Mouse (Mus musculus) ovary, adult 18-20 months (tissue): ENCODE data around the gene Fam53b.

Experiments used
- DNase-seq: peaks from one replicate; pipeline ENCODE4 v3.0.0; 2022; ENCODE audit warnings: low spot score, mixed read lengths

Fam53b gene

DNA sequence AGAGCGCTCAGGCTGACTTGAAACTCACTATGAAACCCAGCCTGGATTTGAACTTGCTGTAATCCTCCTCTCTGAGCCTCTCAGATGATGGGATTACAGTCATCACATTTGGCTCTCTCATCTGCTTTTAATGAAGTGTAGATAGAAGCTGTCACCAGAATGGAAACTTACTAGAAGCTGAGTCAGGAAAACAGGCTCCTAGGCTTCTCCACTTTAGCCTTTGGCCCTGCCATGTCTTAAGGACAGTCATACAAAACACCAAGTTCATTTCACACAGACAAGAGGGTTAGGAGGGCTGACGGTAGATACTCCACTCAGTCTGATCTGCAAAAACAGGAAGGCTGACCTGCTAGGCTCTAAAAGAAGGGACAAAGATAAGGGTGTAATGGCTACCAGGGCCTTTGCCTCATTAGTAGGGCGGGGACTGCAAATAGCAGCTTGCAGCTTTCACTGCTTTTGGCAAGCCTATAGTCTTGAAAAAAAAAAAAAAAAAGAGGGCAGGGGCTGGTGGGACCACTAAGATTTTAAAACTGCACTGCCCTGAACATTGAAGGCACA, 48.0 kb downstream of the Fam53b start:
- DNase-seq = no peak

DNA sequence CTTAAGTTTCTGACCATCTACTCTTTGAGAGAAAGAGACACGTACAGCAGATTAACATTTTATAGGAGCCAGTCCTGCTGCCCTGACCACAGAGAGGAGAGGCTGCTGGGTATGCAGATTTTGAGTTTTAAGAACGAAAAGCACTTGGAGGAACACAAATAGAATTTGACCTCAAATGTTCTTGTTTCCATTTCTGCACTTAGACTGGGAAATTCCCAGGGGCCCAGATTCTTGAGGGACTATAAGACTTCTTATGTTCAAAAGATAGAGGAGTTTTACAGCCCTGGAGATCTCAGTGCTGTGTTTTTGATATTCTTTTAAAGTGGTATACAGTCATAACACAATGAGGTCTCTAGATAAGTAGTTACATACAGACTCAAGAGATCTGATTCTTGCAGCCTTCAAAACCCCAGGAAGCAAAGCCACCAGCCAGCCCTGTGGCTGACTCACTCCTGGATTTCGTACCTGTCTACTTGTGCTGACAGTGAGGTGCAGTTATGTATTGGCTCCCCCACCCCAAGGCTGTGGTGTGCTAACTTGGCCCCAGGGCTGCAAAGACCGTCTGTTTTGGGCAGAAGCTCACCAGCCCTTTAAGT, 48.7 kb downstream of the Fam53b start:
- no peak for DNase-seq

DNA sequence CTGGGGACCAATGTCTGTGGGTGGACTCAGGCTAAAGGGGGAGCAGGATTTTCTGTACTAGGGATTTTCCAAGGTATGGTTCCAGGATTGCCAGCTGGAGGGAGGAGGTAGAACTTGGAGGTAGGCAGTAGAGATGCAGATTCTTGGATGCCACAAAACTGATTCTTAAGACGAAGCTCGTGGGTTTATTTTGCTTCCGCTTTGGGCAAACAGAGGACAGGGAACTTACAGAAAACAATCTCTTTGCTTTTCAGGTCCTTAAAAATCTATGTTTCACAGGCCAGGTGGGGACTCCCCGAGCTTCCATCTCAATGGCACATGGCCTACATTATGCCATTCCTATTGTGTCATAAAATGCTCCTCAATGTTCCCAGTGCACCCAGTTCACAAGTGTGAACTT, 49.4 kb downstream of the Fam53b start:
- no peak for DNase-seq

GRCm38 (mm10) chr7:132763911-132764310, 49.8 kb downstream of the Fam53b start:
- no peak for DNase-seq

DNA sequence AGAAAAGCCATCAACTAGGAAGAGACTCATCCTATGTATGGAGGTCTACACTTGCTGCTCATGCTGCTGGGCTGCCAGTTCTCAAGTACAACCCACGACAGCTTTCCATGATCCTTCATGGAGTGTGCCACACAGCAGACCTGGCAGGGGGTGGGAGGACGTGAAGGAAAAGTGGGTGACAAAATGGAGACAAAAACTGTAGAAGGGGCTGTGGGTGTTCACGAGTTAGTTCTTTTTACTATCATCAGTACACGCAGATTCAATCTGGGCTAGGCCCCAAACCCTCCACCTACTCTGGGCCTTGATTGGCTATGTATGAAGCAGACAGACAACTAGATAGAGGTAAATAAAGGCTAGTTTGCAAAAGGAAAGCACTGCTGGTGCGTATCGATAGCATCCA, 50.3 kb downstream of the Fam53b start:
- no peak for DNase-seq

DNA sequence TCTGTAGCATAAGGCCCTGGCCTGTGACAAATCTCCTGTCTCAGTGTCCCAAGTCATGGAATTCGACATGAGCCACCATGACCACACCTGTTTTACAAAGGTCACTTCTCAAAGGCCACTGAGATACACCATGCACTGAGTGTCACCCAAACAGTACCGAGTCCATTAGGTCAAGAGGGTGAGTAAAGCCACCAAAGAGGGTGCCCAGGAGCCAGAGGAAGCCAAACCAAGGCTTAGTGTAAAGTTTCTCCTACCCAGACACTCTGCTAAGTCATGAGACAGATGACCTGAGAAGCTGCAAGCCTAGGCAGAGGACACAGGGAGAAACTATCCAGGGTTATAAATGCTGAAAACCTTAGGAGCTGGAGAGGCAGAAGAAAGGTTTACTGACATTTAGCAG, 52.3 kb downstream of the Fam53b start:
- no peak for DNase-seq

DNA sequence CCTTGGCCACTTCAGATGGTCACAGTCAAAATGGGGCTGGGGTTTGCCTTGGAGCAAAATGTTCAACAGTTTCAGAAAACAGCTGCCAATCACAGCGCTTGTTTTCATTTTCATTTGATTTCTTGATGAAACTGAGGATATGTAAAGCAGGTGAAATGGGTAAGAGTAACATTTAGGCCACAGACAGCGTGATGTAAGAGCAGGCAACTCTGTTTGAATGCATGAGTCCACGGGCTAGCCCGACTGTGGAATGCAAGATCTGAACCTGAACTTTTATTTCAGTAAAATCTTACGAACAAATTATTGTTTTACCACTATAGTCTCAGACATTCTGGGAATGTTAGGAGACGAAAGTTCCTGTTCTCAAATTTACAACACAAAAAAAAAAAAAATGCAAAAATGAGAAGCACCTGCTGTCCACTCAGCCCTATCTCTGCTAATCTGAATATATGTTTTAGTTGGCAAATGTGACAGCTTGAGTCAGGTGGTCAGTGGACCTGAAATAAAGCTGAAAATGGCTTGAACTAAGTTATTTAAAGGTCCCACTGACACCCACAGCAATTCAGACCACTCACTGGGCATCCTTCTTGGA, 53.0 kb downstream of the Fam53b start:
- no peak for DNase-seq

- no peak for DNase-seq
These were observed 53.8 kb downstream of the Fam53b start for GRCm38 (mm10) chr7:132759926-132760325.

DNA sequence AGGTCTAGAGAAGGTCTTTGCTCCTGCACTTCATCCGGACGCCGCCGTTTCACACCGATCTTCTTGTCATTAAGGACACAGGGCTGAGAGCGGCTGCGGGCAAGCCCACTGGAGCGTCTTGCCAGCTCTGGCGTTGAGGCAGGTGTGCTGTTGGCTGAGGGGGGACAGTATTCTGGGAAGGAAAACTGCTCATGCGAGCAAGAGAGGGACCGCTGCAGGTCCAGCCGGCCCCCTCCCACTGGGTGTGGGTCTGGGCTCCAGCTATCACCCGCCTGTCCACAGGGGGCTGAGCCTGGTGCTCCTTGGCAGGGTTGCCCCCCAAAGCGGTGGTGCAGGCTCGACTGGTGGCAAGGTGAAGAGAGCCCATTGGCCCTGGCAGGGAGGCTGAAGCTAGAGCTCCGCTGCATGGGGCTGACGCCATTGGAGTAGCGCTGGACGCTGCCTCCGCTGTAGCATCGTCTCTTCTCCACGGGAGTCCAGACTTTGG, 54.2 kb downstream of the Fam53b start:
- no peak for DNase-seq

- no peak for DNase-seq
These were observed 54.8 kb downstream of the Fam53b start for GRCm38 (mm10) chr7:132758875-132759274.

DNA sequence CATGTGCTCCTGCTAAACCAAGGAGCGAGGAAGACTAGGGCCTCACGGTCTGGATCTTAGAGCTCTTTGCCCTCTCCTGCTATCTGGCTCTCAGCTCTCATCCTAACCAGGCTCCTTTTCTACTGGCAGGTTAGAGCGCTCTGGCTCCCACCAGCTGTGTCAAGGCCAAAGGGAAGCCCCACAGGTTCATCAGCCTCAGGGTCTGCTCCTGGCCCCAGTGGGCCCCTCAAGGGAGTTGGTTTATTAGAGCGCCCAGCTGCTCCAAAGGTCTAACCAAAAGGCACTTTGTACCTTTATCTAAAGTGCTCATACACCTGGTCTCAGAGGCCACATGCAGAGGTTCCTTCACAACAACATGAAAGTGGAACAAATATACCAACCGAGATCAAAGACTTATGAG, 57.4 kb downstream of the Fam53b start:
- no peak for DNase-seq

DNA sequence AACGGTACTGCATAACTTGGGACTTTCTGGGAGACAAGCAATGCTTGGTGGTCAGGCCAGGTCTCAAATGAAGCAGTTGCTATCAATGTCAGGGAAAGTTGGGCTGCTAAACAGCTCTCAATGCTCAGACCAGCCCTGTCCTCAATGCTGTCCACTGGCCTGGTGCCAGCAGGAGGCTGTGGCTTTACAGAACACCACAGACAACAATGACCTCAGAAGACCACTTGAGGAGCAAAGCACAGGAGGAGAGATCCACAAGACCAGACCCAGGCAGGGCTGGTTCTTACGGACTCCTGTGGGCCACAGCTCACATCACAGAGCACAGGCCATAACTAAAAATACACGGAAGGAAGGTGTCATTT, 59.3 kb downstream of the Fam53b start:
- DNase-seq = no peak

DNA sequence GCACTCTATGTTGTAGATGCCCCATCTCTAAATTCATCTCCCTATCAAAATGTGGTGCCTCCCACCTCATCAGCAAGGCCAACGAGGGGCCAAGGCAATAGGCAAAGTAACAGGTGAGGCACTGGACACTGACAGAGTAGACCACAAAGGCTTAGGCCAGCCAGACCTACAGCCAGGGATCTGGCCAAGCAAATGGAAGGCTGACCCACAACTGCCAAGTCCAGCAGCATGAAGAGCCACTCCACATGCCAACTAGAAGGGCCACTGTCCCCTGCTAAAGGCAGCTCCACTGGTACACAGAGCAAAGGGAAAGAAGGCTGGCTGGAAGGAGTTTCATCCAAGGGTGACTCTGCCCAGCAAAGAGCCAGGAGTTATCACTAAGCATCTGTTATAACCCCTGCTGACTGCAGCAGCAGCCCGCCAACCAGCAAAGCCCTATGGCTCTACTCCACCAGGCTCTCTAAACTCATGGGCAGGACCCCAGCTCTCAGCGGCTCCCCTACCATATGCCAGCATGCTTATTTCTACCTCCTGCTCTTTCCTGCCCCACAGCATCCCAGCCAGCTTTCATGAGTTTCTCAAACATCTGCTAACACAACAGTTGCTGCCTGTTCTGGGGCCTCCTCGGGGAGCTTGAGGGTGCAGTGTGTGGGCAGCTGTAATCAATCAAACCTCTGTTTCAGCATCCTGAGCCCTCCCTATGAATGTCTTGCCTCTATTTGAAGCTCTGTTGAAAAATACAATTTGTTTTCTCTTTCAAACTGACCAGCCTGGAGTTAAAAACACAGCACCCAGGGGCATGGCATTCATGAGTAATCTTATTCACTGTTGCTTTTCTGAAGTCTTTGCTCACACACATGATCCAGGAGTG, 59.9 kb downstream of the Fam53b start:
- no peak for DNase-seq

GRCm38 (mm10) chr7:132751716-132752115, 62.0 kb downstream of the Fam53b start:
- no peak for DNase-seq

GRCm38 (mm10) chr7:132749504-132749903, 64.2 kb downstream of the Fam53b start:
- DNase-seq = no peak

DNA sequence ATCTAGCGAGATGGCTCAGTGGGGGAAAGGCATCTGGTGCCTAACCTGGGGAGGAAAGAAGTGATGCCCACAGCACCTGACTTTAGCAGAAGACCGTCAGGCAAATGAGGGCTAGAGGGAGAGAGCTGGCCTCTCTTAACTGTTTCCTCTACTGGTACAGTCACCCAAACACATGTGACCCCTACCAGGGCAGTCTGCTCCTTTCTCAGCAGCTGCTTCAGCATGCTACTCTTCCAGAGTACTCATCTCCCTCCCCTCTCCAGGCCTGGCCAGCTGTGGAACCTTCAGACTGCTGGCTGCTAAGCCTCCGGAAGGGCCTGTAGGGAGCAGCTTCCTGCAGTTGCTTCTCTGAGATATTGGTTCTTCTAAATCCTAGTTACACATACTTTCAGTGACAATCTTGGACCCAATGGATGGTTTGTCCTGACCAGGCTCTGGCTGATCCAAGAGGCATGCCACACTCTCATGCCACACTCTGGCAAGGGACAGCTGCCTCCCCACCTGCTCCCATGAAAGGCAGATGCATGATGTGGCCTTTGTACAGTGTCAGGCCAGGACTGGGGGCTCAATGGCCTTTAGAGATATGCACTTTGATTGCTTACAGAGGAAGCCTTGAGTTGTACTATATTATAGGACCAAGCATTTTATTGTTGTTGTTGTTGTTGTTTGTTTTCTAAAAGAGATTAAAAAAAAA, 65.5 kb downstream of the Fam53b start:
- DNase-seq = no peak

GRCm38 (mm10) chr7:132747096-132747495, 66.6 kb downstream of the Fam53b start:
- DNase-seq = no peak

DNA sequence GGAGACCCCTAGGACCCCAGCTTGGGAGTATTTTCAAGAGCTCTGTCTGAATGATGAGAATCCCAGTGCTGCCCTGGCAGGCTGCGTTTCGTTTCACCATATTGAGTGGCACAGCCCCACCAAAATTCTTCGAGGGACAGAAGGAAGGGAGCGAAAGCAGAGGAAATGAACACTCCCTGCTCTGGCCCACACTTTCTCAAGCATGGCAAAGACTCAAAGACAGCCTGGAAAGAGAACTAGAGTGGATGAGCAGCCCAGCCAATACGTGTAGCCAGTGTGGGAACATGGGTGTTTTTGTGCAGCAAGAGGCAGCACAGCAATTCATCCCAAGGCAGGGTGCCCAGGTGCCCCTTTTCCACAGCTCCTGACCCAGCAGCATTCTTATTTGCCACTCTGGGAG, 70.8 kb downstream of the Fam53b start:
- no peak for DNase-seq

GRCm38 (mm10) chr7:132739829-132740228, 73.9 kb downstream of the Fam53b start:
- no peak for DNase-seq

DNA sequence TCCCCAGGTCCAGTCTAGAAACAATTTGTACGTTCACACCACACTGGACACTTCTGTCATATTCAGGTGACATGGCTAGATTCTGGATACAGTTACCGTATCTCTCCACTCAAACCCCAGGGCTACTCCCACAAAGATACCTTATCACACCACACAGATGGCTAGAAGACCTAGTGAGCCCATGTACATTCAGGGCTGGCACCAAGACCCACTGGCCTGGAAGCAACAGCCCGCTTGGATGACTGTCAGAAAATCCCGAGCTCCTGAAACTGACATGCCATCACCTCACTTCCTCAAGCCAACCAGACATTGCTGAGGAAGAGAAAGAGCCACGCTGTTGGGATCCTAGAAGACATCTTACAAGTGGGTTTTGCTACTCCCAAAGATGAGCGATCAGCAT, 74.8 kb downstream of the Fam53b start:
- no peak for DNase-seq

GRCm38 (mm10) chr7:132736099-132736862, 77.4 kb downstream of the Fam53b start:
- peak; percentile 13 for DNase-seq

DNA sequence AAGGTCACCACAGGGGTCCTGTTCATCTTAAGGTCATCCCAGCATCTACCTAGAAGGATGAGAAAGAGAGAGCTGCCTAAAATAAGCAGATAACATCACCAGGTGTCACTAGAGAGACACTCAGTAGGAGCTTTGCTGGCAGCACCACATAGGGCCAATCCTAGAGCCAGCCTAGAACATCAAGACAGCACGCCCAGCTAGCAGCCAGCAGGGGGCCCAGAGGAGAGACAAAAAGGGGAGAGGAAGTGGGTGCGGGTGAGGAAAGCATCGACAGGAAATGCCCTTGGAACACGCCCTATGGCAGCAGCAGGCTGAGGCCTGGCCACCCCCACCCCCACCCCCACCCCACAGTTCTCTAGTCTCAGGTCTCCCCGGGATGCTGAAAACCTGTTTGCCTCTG, 78.5 kb downstream of the Fam53b start:
- no peak for DNase-seq
